Mouse (Mus musculus) C2C12 (cell line): ENCODE results near the gene Ppp1r12b.

ENCODE experiments used
- CTCF ChIP-seq: IDR thresholded peaks from one replicate; pipeline ENCODE4 v1.5.1; 2011; ENCODE audit not compliant: control insufficient read depth, insufficient read depth, insufficient read length
- MAX ChIP-seq: IDR thresholded peaks from one replicate; pipeline ENCODE4 v1.6.1; 2011; ENCODE audit warnings: mild to moderate bottlenecking, control low read depth

- TF ChIP-seq CTCF (no peak), MAX (no peak)
Measured at GRCm38 (mm10) chr1:134784911-134785310, 170.8 kb downstream of the Ppp1r12b start.
